Mouse (Mus musculus) hindbrain, postnatal 0 days (tissue): ENCODE measurements around the gene Angel2. TPM values are rescaled to one million over a fixed set of nuclear protein-coding genes. Genes with fewer than 3 reads are reported as not detected.

Experiments
- ATAC-seq: fragments of 200-750 bp; cut with Nextera tagmentation; 2 replicates; pipeline ENCODE4 v1.8.0; 2017; ENCODE audit warnings: mild to moderate bottlenecking, moderate TSS enrichment, moderate library complexity
- DNase-seq: peaks from one replicate; pipeline ENCODE4 v3.0.0-alpha.2; 2015; ENCODE audit warnings: low spot score
- H3K27ac ChIP-seq: fragments of 300-500 bp; sonication (generic); 2 replicates; pipeline ENCODE4 v1.5.1; 2014; ENCODE audit warnings: mild to moderate bottlenecking
- H3K27me3 ChIP-seq: fragments of 300-500 bp; sonication (generic); 2 replicates; pipeline ENCODE4 v1.6.1; 2014; ENCODE audit warnings: low read length, mixed read lengths; ENCODE audit not compliant: insufficient read depth
- H3K36me3 ChIP-seq: fragments of 300-500 bp; sonication (generic); 2 replicates; pipeline ENCODE4 v1.6.1; 2014; ENCODE audit warnings: low read length, mixed read lengths; ENCODE audit not compliant: insufficient read depth
- H3K4me1 ChIP-seq: fragments of 300-500 bp; sonication (generic); 2 replicates; pipeline ENCODE4 v1.6.1; 2014; ENCODE audit warnings: antibody characterized with exemption, low read length, mixed read lengths; ENCODE audit not compliant: insufficient read depth
- H3K4me2 ChIP-seq: fragments of 300-500 bp; sonication (generic); 2 replicates; pipeline ENCODE4 v1.6.1; 2014; ENCODE audit warnings: low read depth, mild to moderate bottlenecking, low read length, moderate library complexity, mixed read lengths
- H3K4me3 ChIP-seq: fragments of 300-500 bp; sonication (generic); 2 replicates; pipeline ENCODE4 v1.5.1; 2014; ENCODE audit warnings: low read length
- H3K9ac ChIP-seq: fragments of 300-500 bp; sonication (generic); replicated peaks from 2 replicates; pipeline ENCODE4 v1.6.1; 2014; ENCODE audit warnings: mild to moderate bottlenecking, low read length, moderate library complexity, mixed read lengths
- H3K9me3 ChIP-seq: fragments of 300-500 bp; sonication (generic); 2 replicates; pipeline ENCODE4 v1.6.1; 2016; ENCODE audit warnings: low read length, mixed read lengths
- CTCF ChIP-seq: IDR thresholded peaks from 2 replicates; pipeline ENCODE4 v1.5.1; 2016; ENCODE audit warnings: antibody characterized with exemption, control low read depth, low read depth
- WGBS: fragments of 180-500 bp; shearing (Covaris S2); extraction: QIAGEN DNeasy Blood & Tissue Kit; methylation state at CpG from one replicate; pipeline ENCODE4 v1.1.7; 2014; 5-methylcytosine and 5-hydroxymethylcytosine counted together
- polyA plus RNA-seq: library from polyadenylated mRNA; unstranded; fragments of >200 nt; fragmentation: Nextera tagmentation; extraction: Ambion mirVana; gene quantifications from 2 replicates; pipeline ENCODE4 v1.2.1, GENCODE M21; 2015
- total RNA-seq: library from RNA; depleted of rRNA; stranded (reverse); fragments of >200 nt; gene quantifications from 2 replicates; pipeline ENCODE4 v1.2.3, GENCODE M21; 2014

Gene Angel2
- total and polyA plus RNA-seq, 2 experiments from 2014 or later: 28.4 to 39.4 TPM

DNA sequence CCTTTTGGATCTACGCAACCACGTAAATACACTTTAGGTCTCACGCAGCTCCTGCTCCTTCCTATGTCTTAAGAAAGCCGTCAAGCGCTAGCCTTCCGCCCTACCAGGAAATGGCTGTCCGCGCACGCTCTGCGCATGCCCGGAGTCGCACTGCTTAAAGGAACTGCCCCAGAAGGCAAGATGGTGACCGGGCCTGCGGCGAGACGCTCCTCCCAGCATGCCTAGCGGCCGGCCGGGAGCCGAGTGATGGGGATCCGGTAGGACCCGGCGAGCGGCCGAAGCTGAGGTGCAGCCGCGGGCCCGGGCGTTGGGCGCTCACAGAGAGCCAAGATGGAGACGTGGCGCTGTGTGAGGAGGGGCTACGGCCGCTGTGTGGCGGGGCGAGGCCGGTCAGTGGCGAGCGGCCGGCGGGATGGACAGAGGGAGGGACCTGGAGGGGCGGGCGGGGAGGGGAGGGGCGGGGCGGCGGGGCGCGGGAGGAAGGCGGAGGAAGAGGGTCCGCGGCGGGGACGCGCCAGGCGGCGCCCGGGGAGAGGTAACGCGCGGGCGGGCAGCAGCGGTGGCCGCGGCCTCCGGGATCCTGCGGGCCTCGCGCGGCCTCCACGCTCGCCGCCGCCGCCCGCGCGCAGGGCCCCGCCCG is 3.6 kb downstream of the Angel2 start:
- under 1% methylated on average over 53 of the region's 79 CpGs for WGBS
- peak; percentile 96 for ATAC-seq

DNA sequence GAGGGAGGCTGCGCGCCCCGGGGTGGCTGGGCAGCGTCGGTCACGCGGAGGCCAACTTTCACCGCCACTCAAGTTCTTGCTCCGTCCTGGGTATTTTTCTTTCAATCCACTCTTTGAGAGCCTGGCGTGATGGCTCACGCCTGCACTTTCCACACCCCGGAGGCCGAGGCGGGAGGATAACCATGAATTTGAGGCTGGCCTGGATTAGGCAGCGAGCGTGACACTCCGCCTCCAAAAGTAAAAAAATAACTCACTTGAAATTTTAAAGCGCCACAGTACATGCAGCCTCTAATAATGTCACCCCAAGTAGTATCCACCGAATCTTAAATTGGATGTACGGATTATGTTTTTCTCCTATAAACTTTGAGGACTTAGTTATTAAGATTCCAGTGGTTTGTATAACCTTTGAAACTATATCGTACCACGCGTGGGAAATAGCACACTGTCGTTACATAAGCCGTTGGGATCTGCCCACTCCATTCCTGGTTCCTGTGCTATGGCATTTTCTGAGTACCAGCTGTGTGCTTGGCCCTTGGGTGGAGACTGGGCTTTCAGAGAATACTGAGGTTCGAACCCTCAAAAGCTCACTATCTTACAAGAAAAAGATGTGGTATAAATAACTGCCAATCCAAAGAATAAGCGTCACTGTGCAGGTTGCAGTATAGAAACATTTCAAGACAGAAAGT is 4.2 kb downstream of the Angel2 start:
- peak overlapping the region; percentile 83 for H3K9ac ChIP-seq
- H3K27me3 ChIP-seq: no peaks in the 10 kb centered on the region
- H3K4me1 ChIP-seq: peaks cover 4% of the 10 kb centered on the region; the same call in 1 of the 2 replicates
- DNase-seq: no peak
- TF ChIP-seq CTCF: no peak
- no peaks in the 10 kb centered on the region for H3K36me3 ChIP-seq
- H3K4me3 ChIP-seq: peak overlapping the region; percentile 56
- 5% methylated on average over 27 of the region's 27 CpGs for WGBS
- H3K9me3 ChIP-seq: no peaks in the 10 kb centered on the region
- H3K27ac ChIP-seq: peak overlapping the region; percentile 98
- peak overlapping the region; percentile 76 for H3K4me2 ChIP-seq
- no peak; the same call in 1 of the 2 replicates for ATAC-seq

More for the DNA sequence above, 3.6 kb downstream of the Angel2 start:
- DNase-seq: peak; percentile 98
- Histone ChIP-seq H3K4me2 (peak overlapping the region; percentile 76), H3K4me3 (peak overlapping the region; percentile 56), H3K9me3 (no peaks in the 10 kb centered on the region), H3K4me1 (peaks cover 4% of the 10 kb centered on the region; the same call in 1 of the 2 replicates), H3K27ac (peak overlapping the region; percentile 98), H3K27me3 (no peaks in the 10 kb centered on the region), H3K9ac (peak overlapping the region; percentile 83), H3K36me3 (no peaks in the 10 kb centered on the region)
- TF ChIP-seq CTCF: no peak

DNA sequence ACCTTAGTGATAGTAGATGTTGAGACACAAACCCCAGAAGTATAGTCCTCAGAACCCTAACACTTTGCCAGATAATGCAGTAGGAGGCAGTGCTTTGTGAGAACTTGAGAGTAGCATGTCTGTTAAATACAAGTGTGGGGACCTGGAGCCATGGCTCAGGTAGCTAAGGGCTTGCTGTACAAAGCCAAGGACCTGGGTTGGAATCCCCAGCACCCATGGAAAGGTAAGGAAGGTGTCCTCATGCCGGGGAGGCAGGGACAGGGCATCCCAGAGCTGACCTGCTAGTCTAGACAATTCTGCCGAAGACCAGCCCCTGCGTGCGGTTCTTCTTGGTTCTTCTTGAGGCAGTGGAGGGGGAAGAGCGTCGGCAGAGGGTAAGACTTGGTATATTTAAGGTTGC is 5.3 kb downstream of the Angel2 start:
- Histone ChIP-seq H3K27ac (no peak overlapping the region), H3K9ac (no peak overlapping the region), H3K27me3 (no peaks in the 10 kb centered on the region), H3K4me3 (no peak overlapping the region), H3K4me1 (peaks cover 4% of the 10 kb centered on the region; the same call in 1 of the 2 replicates), H3K4me2 (no peak overlapping the region), H3K9me3 (no peaks in the 10 kb centered on the region), H3K36me3 (peaks cover 8% of the 10 kb centered on the region; the same call in 1 of the 2 replicates)
- DNase-seq: no peak
- no peak for TF ChIP-seq CTCF
- WGBS: 94% methylated on average over 6 of the region's 6 CpGs
- ATAC-seq: no peak

DNA sequence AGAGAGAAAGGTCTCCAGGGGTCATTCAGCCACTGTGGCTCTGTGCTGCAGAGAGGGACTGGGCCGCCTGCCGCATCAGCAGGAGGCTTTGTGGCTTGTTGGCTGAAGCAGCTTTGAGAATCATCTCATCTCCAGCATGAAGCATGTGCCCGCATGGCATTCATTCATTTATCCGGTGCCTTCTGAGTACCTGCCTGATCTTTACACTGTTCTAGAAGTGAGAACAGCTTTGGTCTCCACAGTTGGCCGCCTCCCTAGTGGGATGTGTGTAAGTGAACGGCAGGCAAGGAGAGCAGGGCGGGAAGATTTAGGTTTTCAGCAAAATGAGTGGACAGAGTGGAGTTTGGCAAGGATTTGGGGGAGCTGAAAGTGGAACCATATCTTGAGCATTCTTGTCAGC is 14.9 kb downstream of the Angel2 start:
- Histone ChIP-seq H3K9me3 (no peaks in the 10 kb centered on the region), H3K4me2 (no peak overlapping the region), H3K4me1 (no peaks in the 10 kb centered on the region), H3K27me3 (no peaks in the 10 kb centered on the region), H3K27ac (no peak overlapping the region), H3K9ac (no peak overlapping the region), H3K4me3 (no peak overlapping the region), H3K36me3 (peaks cover 52% of the 10 kb centered on the region)
- 80% methylated on average over 7 of the region's 7 CpGs for WGBS
- DNase-seq (no peak), ATAC-seq (no peak)
- no peak for TF ChIP-seq CTCF

DNA sequence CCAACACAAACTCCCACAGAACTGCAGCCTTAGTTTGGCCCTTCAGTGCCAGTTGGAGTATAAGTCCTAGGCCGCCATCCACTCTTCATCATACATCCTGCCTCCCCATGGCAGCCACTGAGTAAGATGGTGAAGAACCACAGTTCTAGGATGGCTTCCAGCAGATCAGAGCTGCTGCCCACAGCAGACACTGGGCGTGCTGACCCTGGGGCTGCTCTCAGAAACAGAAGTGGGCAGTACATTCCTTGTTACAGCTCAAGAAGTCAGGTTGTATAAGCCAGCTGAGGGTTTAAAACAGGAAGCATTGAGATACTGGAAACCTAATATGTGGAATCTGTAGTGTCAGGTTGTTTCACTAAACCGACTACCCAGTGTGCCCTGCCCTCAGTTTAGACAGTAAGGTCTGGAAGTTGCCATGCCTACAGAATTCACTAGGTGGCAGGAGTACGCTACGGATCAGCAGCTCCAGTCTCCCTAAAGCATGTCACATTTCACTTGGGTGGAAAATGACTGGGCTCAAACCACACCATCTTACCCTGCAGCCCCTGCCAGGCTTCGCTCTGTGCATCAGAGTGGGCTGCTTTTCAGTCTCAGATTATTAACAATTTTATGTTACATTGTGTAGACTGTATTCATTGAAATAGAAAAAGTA is 19.3 kb downstream of the Angel2 start:
- Histone ChIP-seq H3K9me3 (no peaks in the 10 kb centered on the region), H3K4me3 (no peak overlapping the region), H3K36me3 (peaks cover 62% of the 10 kb centered on the region), H3K9ac (no peak overlapping the region), H3K27me3 (no peaks in the 10 kb centered on the region), H3K4me2 (no peak overlapping the region), H3K4me1 (no peaks in the 10 kb centered on the region), H3K27ac (no peak overlapping the region)
- DNase-seq (peak; percentile 86), ATAC-seq (peak; percentile 90)
- 52% methylated on average over 6 of the region's 6 CpGs for WGBS
- peak; percentile 91 for TF ChIP-seq CTCF

DNA sequence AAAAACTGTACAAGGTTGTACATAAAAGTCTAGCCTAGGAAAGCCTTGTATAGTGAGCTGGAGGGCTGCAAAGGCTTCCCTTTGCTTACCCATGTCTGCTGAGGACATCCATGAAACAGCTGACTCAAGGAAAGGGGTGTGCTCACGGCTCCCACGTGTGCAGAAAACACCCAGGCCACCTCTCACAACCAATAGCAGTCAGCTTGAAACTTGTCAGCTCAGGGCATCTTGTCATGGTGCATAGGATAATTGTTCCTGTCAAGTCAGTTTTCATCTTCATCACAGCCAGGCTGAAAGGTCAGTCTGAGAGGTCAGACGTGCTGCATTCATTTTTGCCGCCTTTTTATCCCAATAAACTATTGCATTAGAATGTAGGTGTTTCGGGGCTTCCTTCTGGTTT is 23.1 kb downstream of the Angel2 start:
- DNase-seq (peak; percentile 15), ATAC-seq (peak; percentile 22; the same call in 1 of the 2 replicates)
- Histone ChIP-seq H3K27me3 (no peaks in the 10 kb centered on the region), H3K36me3 (peaks cover 38% of the 10 kb centered on the region), H3K27ac (0 out of 2 replicates have a peak overlapping the region, but pooled peaks have one; percentile 20), H3K4me2 (no peak overlapping the region), H3K9me3 (no peaks in the 10 kb centered on the region), H3K4me3 (no peak overlapping the region), H3K9ac (no peak overlapping the region), H3K4me1 (no peaks in the 10 kb centered on the region)
- TF ChIP-seq CTCF: no peak
- 68% methylated on average over 5 of the region's 5 CpGs for WGBS
